Mouse (Mus musculus) ES-Bruce4 (cell line): ENCODE data around the gene Myo1a.

Experiments
- CTCF ChIP-seq: IDR thresholded peaks from one replicate; pipeline ENCODE4 v1.8.1; 2011; ENCODE audit warnings: low read depth, low read length
- POLR2A ChIP-seq: IDR thresholded peaks from one replicate; pipeline ENCODE4 v1.8.1; 2011; ENCODE audit warnings: low read length; ENCODE audit not compliant: insufficient read depth

DNA sequence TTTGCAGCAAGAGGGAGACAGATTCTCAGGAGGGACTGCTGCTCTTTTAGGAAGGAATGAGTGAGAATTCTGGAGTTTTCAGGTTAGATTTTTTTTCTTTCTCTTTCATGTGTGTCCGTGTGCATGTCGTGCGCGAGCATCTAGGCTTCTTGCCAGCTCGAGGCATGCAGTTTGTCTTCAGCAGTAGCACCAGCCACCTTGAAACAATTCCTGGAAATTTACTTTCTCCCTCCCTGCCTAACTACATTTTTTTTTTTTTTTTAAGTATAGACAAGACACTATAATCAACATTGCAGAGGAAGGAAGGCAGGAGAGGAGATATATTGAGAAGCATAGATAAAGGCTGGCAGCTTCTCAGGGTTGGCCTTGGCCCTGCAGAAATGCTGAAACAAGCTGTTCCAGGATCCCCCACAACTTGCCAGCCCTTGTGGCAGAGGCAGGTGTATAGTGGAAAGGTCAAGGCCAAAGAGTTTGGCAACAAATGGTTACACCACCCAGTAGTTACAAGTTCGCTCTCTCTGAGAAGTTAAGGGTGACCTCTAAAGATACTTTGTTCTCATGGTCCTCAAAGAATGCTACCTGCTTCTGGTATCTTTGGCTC, 49.7 kb downstream of the Myo1a start:
- TF ChIP-seq CTCF (no peak), POLR2A (no peak)
